Mouse (Mus musculus) cerebellum, adult 2 months (tissue): ENCODE measurements around the gene Dusp1.

Experiments used
- CTCF ChIP-seq: fragments of 200-500 bp; IDR thresholded peaks from 2 replicates; pipeline ENCODE4 v1.5.1; 2011; ENCODE audit warnings: low read depth, mild to moderate bottlenecking, control low read depth, low read length, moderate library complexity, borderline replicate concordance; ENCODE audit not compliant: insufficient read depth
- POLR2A ChIP-seq: fragments of 200-500 bp; IDR thresholded peaks from 2 replicates; pipeline ENCODE4 v1.6.1; 2011; ENCODE audit warnings: low read length, control low read depth, borderline replicate concordance; ENCODE audit not compliant: insufficient read depth

DNA sequence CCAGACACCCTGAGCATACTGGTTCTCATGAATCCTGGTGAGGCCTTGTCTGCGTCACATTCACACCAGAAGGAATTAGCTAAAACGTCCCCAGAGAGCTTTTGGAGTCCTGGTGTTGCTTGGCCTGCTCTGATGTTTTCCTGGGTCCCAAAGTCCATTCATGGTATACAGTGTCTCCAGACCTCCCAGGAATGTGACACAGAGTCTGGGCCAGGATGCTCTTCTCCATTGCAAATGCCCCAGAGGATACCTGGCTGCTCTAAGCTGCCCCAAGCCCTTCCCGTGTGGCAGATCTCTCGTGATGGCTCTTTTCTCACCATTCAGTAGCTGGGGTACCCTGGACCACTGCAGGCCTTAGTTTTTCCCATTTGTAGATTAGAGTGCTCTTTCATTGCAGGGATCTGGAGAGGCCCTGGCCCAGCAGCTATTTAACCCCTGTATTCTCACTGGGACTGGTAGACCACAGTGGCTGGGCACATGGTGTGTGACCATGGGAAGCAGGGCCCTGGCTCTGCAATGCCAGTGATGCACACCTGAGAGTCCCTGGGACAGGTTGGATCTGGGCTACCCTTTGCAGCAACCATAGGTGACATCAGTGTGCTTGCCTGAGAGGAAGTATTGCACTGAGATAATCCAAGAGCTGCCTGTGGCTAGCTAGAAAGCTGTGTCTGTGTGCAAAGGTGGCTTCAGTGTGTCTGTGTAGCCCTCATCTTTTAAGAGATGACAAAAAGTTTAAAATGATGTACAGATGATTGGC, 7.8 kb upstream of the Dusp1 start:
- no peak for TF ChIP-seq CTCF
- TF ChIP-seq POLR2A, result no peak
